ENCODE assay signal across 28 mouse cellular contexts in genomic region chr14:49265286-49266002, GRCm38 (mm10). TPM values are rescaled to one million over a fixed set of nuclear protein-coding genes. Genes with fewer than 3 reads are reported as not detected.
"Had no signal": no experiment of that assay in that cellular context is flagged by ENCODE, and none has a peak within 500 bp of the region (broad histone marks: within the 10 kb centered on the region; RNA-seq: fewer than 3 reads in every experiment).

No protein-coding gene starts in this region.

- H3K27ac ChIP-seq: limb, embryonic 12.5 days; limb, embryonic 15.5 days; liver, embryonic 14.5 days; macrophage; midbrain, embryonic 15.5 days; neural tube, embryonic 13.5 days had no signal

- H3K9ac ChIP-seq: limb, embryonic 12.5 days; limb, embryonic 15.5 days; liver, embryonic 14.5 days; liver, postnatal 0 days; midbrain, embryonic 15.5 days; neural tube, embryonic 13.5 days had no signal

- H3K4me1 ChIP-seq: limb, embryonic 12.5 days; limb, embryonic 15.5 days; midbrain, embryonic 15.5 days; neural tube, embryonic 13.5 days had no signal

- H3K36me3 ChIP-seq: limb, embryonic 12.5 days; limb, embryonic 15.5 days; midbrain, embryonic 15.5 days; neural tube, embryonic 13.5 days had no signal

- H3K4me3 ChIP-seq: limb, embryonic 12.5 days; limb, embryonic 15.5 days; midbrain, embryonic 15.5 days; myocyte; neural tube, embryonic 13.5 days had no signal

- H3K4me2 ChIP-seq: limb, embryonic 12.5 days; limb, embryonic 15.5 days; liver, embryonic 11.5 days; midbrain, embryonic 11.5 days; midbrain, embryonic 15.5 days; neural tube, embryonic 13.5 days had no signal

- DNase-seq: kidney, adult 18-20 months; kidney, adult 9 months; kidney, postnatal 14 days; kidney, postnatal 4 days; left cerebral cortex, postnatal 4 days; liver, postnatal 0 days; lung, postnatal 14 days; retina, postnatal 1 day; right cerebral cortex, postnatal 25 days; spleen, adult 18-20 months; thymus, postnatal 25 days had no signal

- H3K27me3 ChIP-seq: limb, embryonic 12.5 days; limb, embryonic 15.5 days; midbrain, embryonic 15.5 days; neural tube, embryonic 13.5 days had no signal

- ATAC-seq: hindbrain, embryonic 16.5 days; liver, postnatal 0 days; midbrain, embryonic 15.5 days had no signal

- H3K9me3 ChIP-seq: limb, embryonic 12.5 days; limb, embryonic 15.5 days; midbrain, embryonic 15.5 days; neural tube, embryonic 13.5 days had no signal

RNA-seq across cellular contexts. Expression of gene ccdc198, which starts 20.2 kb away (rescaled TPM):
- total RNA-seq: layer of hippocampus, adult 18-20 months; layer of hippocampus, postnatal 14 days; left cerebral cortex, adult 8-10 months; left cerebral cortex, postnatal 14 days; left cerebral cortex, postnatal 4 days; megakaryocyte-erythroid progenitor cell, adult 5-6 weeks; monocyte, adult 5-6 weeks; neutrophil, adult 5-6 weeks had no signal
- polyA plus RNA-seq: limb, embryonic 15.5 days; macrophage; myocyte; neural tube, embryonic 13.5 days had no signal
